Mouse (Mus musculus) CD4-positive, CD25-positive, alpha-beta regulatory T cell, adult 9 weeks (primary cell): ENCODE measurements around the gene Glp1r. TPM values are rescaled to one million over a fixed set of nuclear protein-coding genes. Genes with fewer than 3 reads are reported as not detected.

Experiments
- polyA plus RNA-seq: library from polyadenylated mRNA; unstranded; fragments of 100-300 nt; shearing (Covaris generic); gene quantifications from one replicate; pipeline ENCODE4 v1.2.1, GENCODE M21; 2017

Gene Glp1r
- 0.20 TPM for polyA plus RNA-seq

GRCm38 (mm10) chr17:30901627-30902026, at the start of gene Glp1r:
Gene Glp1r, plus strand, starts transcription at chr17:30901817.

DNA sequence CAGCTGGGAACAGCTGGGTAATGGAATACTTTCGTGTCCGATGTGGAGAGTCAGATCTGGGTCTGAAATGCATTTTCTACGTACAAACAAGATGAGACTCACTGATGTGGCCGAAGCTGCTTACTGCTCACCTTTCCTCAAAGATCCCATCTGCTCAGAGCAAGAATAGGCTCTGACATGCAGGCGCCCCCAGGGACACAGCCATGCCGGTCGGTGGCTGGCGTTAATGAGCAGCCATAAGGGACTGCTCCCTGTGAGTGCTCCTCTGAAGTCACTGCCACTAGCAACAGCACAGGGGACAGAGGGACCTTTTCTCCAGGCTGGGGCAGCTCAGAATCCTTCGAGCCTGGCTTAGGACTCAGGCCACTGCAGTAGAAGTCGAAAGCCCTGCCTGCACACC, 52.7 kb downstream of the Glp1r start, which contains the start of gene Umodl1:
Umodl1 (plus strand) TSS at position 301 of the 400 bp plus-strand sequence.

Other genes with a start within 250 kb of the Glp1r start
- not detected for gene Umodl1, start 52.8 kb downstream of the Glp1r start, polyA plus RNA-seq
- gene Abcg1, start 155.9 kb downstream of the Glp1r start, polyA plus RNA-seq, result 45.5 TPM
- gene Tff3, start 227.8 kb downstream of the Glp1r start, polyA plus RNA-seq, result not detected
- gene Tff2, start 242.5 kb downstream of the Glp1r start, polyA plus RNA-seq, result not detected